Mouse (Mus musculus) limb, embryonic 12.5 days (tissue): ENCODE results near the gene Klf5. TPM values are rescaled to one million over a fixed set of nuclear protein-coding genes. Genes with fewer than 3 reads are reported as not detected.

Experiments used
- ATAC-seq: fragments of 200-750 bp; cut with Nextera tagmentation; 2 replicates; pipeline ENCODE4 v1.8.0; 2017; ENCODE audit warnings: low read depth, moderate TSS enrichment; ENCODE audit not compliant: insufficient number of reproducible peaks, insufficient read depth, low FRiP score, low TSS enrichment
- H3K27ac ChIP-seq: fragments of 300-500 bp; sonication (generic); 2 replicates; pipeline ENCODE4 v1.5.1; 2016; ENCODE audit warnings: mild to moderate bottlenecking, moderate library complexity
- H3K27me3 ChIP-seq: fragments of 300-500 bp; sonication (generic); 2 replicates; pipeline ENCODE4 v1.6.1; 2016; ENCODE audit warnings: mild to moderate bottlenecking, moderate library complexity
- H3K36me3 ChIP-seq: fragments of 300-500 bp; sonication (generic); 2 replicates; pipeline ENCODE4 v1.6.1; 2016; ENCODE audit warnings: mild to moderate bottlenecking, moderate library complexity
- H3K4me1 ChIP-seq: fragments of 300-500 bp; sonication (generic); replicated peaks from 2 replicates; pipeline ENCODE4 v1.6.1; 2016
- H3K4me2 ChIP-seq: fragments of 300-500 bp; sonication (generic); 2 replicates; pipeline ENCODE4 v1.6.1; 2016; ENCODE audit warnings: mild to moderate bottlenecking, moderate library complexity
- H3K4me3 ChIP-seq: fragments of 300-500 bp; sonication (generic); replicated peaks from 2 replicates; pipeline ENCODE4 v1.5.1; 2016; ENCODE audit warnings: mild to moderate bottlenecking
- H3K9ac ChIP-seq: fragments of 300-500 bp; sonication (generic); replicated peaks from 2 replicates; pipeline ENCODE4 v1.6.1; 2016; ENCODE audit warnings: mild to moderate bottlenecking, moderate library complexity
- H3K9me3 ChIP-seq: fragments of 300-500 bp; sonication (generic); 2 replicates; pipeline ENCODE4 v1.6.1; 2016; ENCODE audit warnings: mild to moderate bottlenecking, moderate library complexity
- WGBS: fragments of 180-500 bp; shearing (Covaris S2); methylation state at CpG from one replicate; pipeline ENCODE4 v1.1.7; 2016; 5-methylcytosine and 5-hydroxymethylcytosine counted together
- polyA plus RNA-seq: library from polyadenylated mRNA; unstranded; fragments of >200 nt; fragmentation: Nextera tagmentation; extraction: Ambion mirVana; gene quantifications from 2 replicates; pipeline ENCODE4 v1.2.1, GENCODE M21; 2016

The Klf5 gene
- polyA plus RNA-seq, 1 experiment from 2014 or later: 6.9 TPM

GRCm38 (mm10) chr14:99310358-99310757 is 11.9 kb downstream of the Klf5 start:
- Histone ChIP-seq H3K27me3 (no peaks in the 10 kb centered on the region), H3K9me3 (peaks cover 4% of the 10 kb centered on the region; the same call in 1 of the 2 replicates), H3K4me3 (no peak overlapping the region), H3K36me3 (peaks cover 12% of the 10 kb centered on the region; the same call in 1 of the 2 replicates), H3K9ac (no peak overlapping the region), H3K27ac (no peak overlapping the region), H3K4me2 (no peak overlapping the region), H3K4me1 (no peaks in the 10 kb centered on the region; the same call in 1 of the 2 replicates)
- ATAC-seq: no peak
- 63% methylated on average over 7 of the region's 7 CpGs for WGBS

DNA sequence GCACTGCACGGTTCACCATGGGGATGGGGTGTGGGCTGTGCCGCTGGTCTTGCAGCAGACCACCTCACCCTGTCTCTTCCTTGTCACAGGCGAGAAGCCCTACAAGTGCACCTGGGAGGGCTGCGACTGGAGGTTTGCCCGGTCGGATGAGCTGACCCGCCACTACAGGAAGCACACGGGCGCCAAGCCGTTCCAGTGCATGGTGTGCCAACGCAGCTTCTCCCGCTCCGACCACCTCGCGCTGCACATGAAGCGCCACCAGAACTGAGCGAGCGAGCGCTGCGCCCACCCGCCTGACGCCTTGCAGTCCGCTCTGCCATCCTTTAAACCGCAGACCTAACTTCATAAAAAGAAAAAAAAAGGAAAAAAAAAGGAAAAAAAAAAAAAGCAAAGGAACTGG is 14.6 kb downstream of the Klf5 start:
- Histone ChIP-seq H3K4me1 (no peaks in the 10 kb centered on the region), H3K4me2 (no peak overlapping the region), H3K27me3 (no peaks in the 10 kb centered on the region), H3K9ac (no peak overlapping the region), H3K36me3 (peaks cover 9% of the 10 kb centered on the region; the same call in 1 of the 2 replicates), H3K9me3 (peaks cover 4% of the 10 kb centered on the region; the same call in 1 of the 2 replicates), H3K4me3 (no peak overlapping the region), H3K27ac (no peak overlapping the region)
- ATAC-seq: no peak
- WGBS: 92% methylated on average over 24 of the region's 24 CpGs

DNA sequence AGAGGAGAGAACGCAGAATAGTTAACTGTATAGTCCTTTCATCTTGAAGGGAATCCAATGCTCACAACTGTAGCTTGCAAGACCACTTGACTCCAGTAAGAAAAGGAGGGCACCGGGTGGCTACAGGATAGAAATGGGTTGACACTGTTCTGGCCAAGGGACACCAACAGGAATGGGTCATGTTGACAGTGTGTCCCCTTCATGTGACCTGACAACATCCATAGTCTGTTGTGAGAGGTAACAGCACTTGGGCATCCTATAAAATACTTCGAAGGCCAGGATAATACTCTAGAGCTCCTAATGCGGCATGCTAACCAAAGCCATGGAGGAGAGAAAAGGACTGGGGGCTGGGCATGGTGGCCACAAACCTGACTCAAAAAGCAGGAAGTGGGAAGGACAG is 17.8 kb downstream of the Klf5 start:
- peaks cover 4% of the 10 kb centered on the region; the same call in 1 of the 2 replicates for H3K9me3 ChIP-seq
- no peak for ATAC-seq
- no peaks in the 10 kb centered on the region for H3K4me1 ChIP-seq
- 99% methylated on average over 4 of the region's 4 CpGs for WGBS
- no peak overlapping the region for H3K27ac ChIP-seq
- peaks cover 9% of the 10 kb centered on the region; the same call in 1 of the 2 replicates for H3K36me3 ChIP-seq
- H3K9ac ChIP-seq: no peak overlapping the region
- no peaks in the 10 kb centered on the region for H3K27me3 ChIP-seq
- no peak overlapping the region for H3K4me3 ChIP-seq
- no peak overlapping the region for H3K4me2 ChIP-seq

DNA sequence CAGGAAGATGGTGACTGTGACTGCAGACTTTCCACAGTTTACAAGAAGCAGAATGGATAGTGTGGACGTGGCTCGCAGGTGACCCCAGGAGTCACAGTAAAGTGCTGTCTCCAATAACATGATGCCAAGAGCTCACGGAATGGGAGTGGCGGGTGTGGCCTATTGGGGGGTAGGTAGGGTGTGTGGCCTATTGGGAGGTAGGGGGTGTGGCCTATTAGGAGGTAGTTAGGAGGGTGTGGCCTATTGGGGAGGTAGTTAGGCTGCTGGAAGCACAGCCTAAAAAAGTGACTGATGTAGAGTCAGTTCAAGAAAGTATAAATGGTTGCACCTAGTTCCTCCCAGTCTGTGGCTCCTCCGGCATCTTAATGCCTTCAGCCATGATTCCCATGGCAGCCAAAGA is 22.2 kb downstream of the Klf5 start:
- WGBS: 82% methylated on average over 5 of the region's 5 CpGs
- no peaks in the 10 kb centered on the region for H3K27me3 ChIP-seq
- no peak for ATAC-seq
- no peak overlapping the region for H3K4me2 ChIP-seq
- H3K27ac ChIP-seq: no peak overlapping the region
- no peak overlapping the region for H3K9ac ChIP-seq
- 0 out of 2 replicates have a peak, but pooled peaks cover 3% of the 10 kb centered on the region for H3K4me1 ChIP-seq
- H3K4me3 ChIP-seq: no peak overlapping the region
- H3K9me3 ChIP-seq: no peaks in the 10 kb centered on the region
- H3K36me3 ChIP-seq: no peaks in the 10 kb centered on the region

DNA sequence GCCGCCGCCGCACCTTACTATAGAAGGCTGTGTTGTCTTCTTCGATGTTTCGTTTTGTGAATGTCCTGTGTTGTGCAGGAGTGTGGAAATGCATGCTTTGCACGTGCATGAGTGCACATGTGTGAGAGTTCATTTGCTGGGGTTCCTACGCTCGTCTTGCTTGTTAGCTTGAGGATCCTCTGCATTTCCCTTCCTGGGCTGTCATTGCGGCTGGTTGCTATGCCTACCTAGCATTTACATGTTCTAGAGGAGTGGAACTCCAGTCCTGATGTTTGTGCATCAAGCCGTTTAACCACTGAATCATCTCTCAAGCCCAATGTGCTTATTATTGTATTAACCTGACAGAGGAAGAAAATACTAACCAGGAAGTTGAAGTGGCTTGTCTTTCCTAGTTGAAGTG is 24.9 kb downstream of the Klf5 start:
- no peak overlapping the region for H3K4me3 ChIP-seq
- H3K9ac ChIP-seq: no peak overlapping the region
- H3K9me3 ChIP-seq: no peaks in the 10 kb centered on the region
- 0 out of 2 replicates have a peak, but pooled peaks cover 3% of the 10 kb centered on the region for H3K4me1 ChIP-seq
- H3K4me2 ChIP-seq: no peak overlapping the region
- no peaks in the 10 kb centered on the region for H3K27me3 ChIP-seq
- WGBS: 91% methylated on average over 10 of the region's 10 CpGs
- H3K27ac ChIP-seq: no peak overlapping the region
- ATAC-seq: no peak
- H3K36me3 ChIP-seq: no peaks in the 10 kb centered on the region

DNA sequence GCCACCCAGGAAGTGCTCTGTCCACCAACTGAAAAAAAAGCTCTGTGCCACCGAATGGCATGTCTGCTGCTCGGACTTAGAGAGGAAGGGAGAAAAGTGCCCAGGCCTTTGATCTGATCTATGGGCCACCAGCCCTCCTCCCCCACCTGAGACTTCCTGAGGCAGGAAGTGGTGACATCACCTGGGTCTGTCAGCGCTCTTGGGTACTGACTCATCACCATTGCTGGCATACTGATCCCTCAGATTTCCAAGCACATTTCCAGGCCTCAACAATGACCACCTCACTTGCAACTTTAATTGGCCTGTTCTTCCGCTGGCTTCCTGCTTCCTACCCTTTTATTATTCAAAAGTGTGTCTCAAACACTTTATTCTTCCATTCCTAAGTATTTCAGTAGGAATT is 26.0 kb downstream of the Klf5 start:
- no peaks in the 10 kb centered on the region for H3K36me3 ChIP-seq
- no peaks in the 10 kb centered on the region for H3K9me3 ChIP-seq
- WGBS: 63% methylated on average over 4 of the region's 4 CpGs
- H3K4me1 ChIP-seq: 0 out of 2 replicates have a peak, but pooled peaks cover 3% of the 10 kb centered on the region
- H3K27me3 ChIP-seq: no peaks in the 10 kb centered on the region
- no peak overlapping the region for H3K27ac ChIP-seq
- no peak overlapping the region for H3K9ac ChIP-seq
- H3K4me3 ChIP-seq: no peak overlapping the region
- no peak for ATAC-seq
- H3K4me2 ChIP-seq: no peak overlapping the region

- no peak for ATAC-seq
- H3K4me1 ChIP-seq: 0 out of 2 replicates have a peak, but pooled peaks cover 3% of the 10 kb centered on the region
- H3K9ac ChIP-seq: no peak overlapping the region
- WGBS: 85% methylated on average over 12 of the region's 12 CpGs
- no peaks in the 10 kb centered on the region for H3K9me3 ChIP-seq
- H3K4me2 ChIP-seq: no peak overlapping the region
- H3K27ac ChIP-seq: no peak overlapping the region
- no peaks in the 10 kb centered on the region for H3K36me3 ChIP-seq
- H3K4me3 ChIP-seq: no peak overlapping the region
- no peaks in the 10 kb centered on the region for H3K27me3 ChIP-seq
Observed at GRCm38 (mm10) chr14:99325597-99326472, 27.3 kb downstream of the Klf5 start.

GRCm38 (mm10) chr14:99336598-99336997 is 38.1 kb downstream of the Klf5 start:
- no peak overlapping the region for H3K4me3 ChIP-seq
- H3K4me1 ChIP-seq: no peaks in the 10 kb centered on the region
- no peaks in the 10 kb centered on the region for H3K27me3 ChIP-seq
- H3K27ac ChIP-seq: no peak overlapping the region
- no peak for ATAC-seq
- H3K9me3 ChIP-seq: no peaks in the 10 kb centered on the region
- H3K36me3 ChIP-seq: no peaks in the 10 kb centered on the region
- H3K9ac ChIP-seq: no peak overlapping the region
- H3K4me2 ChIP-seq: no peak overlapping the region
- WGBS: 91% methylated on average over 3 of the region's 3 CpGs

- Histone ChIP-seq H3K4me1 (no peaks in the 10 kb centered on the region), H3K4me3 (no peak overlapping the region), H3K36me3 (no peaks in the 10 kb centered on the region), H3K27ac (no peak overlapping the region), H3K27me3 (no peaks in the 10 kb centered on the region), H3K9me3 (no peaks in the 10 kb centered on the region), H3K4me2 (no peak overlapping the region), H3K9ac (no peak overlapping the region)
- 60% methylated on average over 8 of the region's 8 CpGs for WGBS
- ATAC-seq: no peak
Observed at GRCm38 (mm10) chr14:99339021-99339420, 40.5 kb downstream of the Klf5 start.

- Histone ChIP-seq H3K4me2 (no peak overlapping the region), H3K9ac (no peak overlapping the region), H3K9me3 (no peaks in the 10 kb centered on the region), H3K27me3 (no peaks in the 10 kb centered on the region), H3K27ac (no peak overlapping the region), H3K4me1 (no peaks in the 10 kb centered on the region), H3K4me3 (no peak overlapping the region), H3K36me3 (no peaks in the 10 kb centered on the region)
- no peak for ATAC-seq
- WGBS: 11% methylated on average over 9 of the region's 9 CpGs
Observed at GRCm38 (mm10) chr14:99339681-99340522, 41.4 kb downstream of the Klf5 start.

DNA sequence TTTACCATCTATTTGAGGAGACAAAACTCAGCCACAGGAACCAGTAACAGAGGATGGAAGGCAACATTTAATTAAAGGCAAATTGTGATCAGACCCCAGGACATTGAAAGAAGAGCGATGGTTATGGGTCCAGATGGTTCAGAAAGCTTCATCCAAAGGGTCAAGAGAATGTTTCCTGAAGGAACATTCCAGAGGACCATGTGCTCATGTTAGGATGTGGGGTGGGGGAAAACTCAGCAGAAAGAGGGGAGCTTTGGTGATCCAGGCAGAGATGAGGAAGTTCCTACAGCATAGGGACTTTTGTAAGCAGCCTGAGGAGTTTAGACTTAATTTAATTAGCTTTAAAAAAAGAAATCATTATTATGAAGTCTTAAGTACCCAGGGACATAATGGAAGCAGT is 42.2 kb downstream of the Klf5 start:
- no peaks in the 10 kb centered on the region for H3K4me1 ChIP-seq
- no peak overlapping the region for H3K4me2 ChIP-seq
- H3K27ac ChIP-seq: no peak overlapping the region
- WGBS: 79% methylated on average over 1 of the region's 1 CpGs
- H3K27me3 ChIP-seq: no peaks in the 10 kb centered on the region
- H3K4me3 ChIP-seq: no peak overlapping the region
- H3K36me3 ChIP-seq: no peaks in the 10 kb centered on the region
- ATAC-seq: no peak
- no peaks in the 10 kb centered on the region for H3K9me3 ChIP-seq
- no peak overlapping the region for H3K9ac ChIP-seq
